Mouse (Mus musculus) kidney, adult 18-20 months (tissue): ENCODE measurements around the gene Ccdc97.

Experiments used
- DNase-seq: peaks from one replicate; pipeline ENCODE4 v3.0.0; 2021

Gene Ccdc97

DNA sequence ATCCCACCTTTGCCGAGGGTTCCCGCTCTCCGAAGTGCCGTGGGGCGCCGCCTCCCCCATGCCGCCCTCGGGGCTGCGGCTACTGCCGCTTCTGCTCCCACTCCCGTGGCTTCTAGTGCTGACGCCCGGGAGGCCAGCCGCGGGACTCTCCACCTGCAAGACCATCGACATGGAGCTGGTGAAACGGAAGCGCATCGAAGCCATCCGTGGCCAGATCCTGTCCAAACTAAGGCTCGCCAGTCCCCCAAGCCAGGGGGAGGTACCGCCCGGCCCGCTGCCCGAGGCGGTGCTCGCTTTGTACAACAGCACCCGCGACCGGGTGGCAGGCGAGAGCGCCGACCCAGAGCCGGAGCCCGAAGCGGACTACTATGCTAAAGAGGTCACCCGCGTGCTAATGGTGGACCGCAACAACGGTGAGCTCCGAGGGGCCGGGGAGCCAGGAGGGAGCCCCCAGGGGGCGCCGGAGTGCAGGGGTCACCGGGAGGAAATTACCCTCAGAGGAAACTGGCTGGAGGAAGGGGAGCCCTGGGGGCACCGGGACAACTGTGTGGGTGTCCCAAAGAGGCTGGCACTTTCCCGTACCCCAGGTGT, 31.0 kb downstream of the Ccdc97 start:
- DNase-seq, result peak; percentile 60

DNA sequence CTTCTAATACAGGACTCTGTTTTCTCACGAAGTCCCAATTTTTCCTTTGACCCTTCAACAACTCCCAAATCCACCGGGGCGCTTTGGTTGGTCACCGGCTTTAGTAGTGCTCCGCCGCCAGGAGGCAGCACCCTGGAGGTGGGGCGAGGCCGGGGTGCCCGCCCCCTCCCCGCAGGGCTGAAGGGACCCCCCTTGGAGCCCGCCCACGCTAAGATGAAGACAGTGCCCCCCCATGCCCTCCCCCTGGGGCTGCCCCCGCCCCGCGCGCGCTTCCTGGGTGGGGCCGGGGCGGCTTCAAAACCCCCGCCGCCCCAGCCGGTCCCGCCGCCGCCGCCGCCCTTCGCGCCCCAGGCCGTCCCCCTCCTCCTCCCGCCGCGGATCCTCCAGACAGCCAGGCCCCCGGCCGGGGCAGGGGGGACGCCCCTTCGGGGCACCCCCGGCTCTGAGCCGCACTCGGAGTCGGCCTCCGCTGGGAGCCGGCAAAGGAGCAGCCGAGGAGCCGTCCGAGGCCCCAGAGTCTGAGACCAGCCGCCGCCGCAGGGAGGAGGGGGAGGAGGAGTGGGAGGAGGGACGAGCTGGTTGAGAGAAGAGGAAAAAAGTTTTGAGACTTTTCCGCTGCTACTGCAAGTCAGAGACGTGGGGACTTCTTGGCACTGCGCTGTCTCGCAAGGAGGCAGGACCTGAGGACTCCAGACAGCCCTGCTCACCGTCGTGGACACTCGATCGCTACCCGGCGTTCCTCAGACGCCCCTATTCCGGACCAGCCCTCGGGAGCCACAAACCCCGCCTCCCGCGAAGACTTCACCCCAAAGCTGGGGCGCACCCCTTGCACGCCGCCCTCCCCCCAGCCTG, 32.0 kb downstream of the Ccdc97 start, which contains the start of gene Tgfb1:
TSS of gene Tgfb1 (plus strand) at position 323 of the 852 bp plus-strand sequence.
- DNase-seq, result peak; percentile 82

DNA sequence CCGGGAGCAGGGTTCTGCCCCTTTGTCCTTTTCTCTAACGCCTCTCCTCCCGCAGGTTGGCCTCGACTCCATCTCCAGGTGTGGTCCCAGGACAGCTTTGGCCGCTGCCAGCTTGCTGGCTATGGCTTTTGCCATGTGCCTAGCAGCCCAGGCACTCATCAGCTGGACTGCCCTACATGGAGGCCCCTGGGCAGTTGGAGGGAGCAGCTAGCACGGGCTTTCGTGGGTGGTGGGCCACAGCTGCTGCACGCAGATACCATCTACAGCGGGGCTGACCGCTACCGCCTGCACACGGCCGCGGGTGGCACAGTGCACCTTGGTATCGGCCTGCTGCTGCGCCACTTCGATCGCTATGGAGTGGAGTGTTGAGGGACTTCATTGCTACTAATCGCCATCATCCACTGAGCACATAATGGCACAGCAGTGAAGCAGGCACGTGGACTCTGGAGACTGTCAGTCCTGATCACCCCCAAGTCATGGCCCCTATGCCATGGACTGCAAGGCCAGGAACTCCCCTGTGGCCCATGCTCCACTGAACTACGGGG, 32.9 kb downstream of the Ccdc97 start:
- DNase-seq, result no peak

DNA sequence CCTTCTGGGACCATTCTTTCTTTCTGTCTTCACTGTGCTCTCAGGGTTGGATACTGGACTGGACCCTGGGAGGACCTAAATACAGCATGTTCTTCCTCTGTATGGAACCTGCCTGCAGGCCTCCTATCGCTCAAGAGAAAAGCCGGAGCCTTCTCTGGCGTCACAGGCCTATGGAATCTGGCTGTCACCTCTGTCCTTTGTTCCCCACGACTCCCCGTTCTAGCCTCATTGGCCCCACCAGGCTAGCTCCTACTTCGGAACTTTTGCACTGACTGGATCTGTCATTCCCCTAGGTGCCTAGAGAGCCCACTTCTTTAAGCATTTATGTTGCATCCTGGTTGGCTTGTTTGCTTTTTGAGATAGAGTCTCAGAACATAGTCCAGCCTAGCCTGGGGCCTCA, 34.2 kb downstream of the Ccdc97 start:
- DNase-seq, result no peak

DNA sequence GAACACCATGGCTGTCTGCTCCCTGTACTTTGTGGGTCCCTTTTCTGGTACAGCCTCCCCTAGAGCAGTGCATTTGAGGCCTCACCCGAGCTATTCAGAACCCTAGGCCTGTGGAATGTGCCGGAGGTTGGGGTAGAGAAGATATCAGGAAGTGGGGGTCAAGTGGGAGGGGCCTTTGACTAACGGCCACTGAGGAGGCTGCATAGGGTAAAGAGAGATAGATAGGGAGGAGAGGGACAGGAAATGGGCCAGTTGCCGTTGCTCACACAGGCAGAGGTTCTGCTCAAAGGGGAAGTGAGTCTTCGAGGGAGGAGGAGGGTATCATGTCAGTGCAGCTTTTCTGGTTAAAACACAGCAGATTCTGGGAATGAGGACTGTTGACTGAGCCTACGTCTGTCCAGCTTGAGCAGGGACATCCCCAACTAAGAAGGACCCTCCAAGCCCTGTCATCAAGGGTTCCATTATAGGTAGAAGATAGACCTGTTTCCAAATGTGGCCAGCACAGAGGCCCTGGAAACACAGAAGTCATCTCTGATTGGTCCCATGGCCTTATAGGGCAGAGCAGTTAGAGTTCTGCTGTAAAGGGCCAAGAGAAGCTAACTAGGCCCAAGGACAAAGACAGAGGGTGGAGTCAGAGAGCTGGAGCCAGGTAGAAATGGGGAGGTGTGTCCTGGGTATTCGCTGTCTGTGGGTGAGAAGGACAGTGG, 35.3 kb downstream of the Ccdc97 start:
- DNase-seq, result no peak

DNA sequence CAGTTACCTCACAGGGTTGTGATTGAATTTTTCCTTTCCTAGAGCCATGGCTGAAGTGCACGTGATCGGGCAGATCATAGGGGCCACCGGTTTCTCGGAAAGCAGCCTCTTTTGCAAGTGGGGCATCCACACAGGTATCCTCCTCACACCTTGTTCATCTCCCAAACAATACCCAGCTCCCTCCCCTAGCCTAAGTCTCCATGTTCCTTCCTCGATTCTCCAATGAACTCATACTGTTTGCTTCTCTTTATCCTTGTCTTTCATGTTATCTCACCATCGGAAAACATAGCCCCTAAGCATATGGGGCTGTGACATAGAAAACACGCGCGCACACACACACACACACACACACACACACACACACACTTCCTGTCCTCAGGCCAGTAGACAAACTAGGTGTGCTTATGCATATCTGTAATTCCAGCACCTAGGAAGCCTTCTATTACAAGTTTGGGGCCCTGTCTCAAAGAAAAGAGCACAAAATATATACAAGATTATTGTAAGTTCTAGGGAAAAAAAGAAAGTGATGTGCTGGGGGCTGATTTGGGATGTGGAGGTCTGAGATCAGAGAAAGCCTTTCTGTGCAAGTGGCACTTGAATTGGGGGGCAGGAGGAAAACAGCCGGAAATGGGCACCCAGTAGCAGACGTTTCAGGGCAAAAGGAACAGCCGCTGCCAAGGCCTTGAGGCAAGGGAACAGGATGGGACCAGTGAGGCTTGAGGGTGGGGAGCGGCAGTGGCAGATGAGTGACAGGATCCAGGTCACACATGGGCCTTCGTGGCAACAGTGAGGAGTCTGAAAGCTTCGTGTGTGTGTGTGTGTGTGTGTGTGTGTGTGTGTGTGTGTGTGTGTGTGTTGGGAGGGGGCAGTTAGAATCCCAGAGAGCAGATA, 37.3 kb downstream of the Ccdc97 start:
- DNase-seq, result no peak

DNA sequence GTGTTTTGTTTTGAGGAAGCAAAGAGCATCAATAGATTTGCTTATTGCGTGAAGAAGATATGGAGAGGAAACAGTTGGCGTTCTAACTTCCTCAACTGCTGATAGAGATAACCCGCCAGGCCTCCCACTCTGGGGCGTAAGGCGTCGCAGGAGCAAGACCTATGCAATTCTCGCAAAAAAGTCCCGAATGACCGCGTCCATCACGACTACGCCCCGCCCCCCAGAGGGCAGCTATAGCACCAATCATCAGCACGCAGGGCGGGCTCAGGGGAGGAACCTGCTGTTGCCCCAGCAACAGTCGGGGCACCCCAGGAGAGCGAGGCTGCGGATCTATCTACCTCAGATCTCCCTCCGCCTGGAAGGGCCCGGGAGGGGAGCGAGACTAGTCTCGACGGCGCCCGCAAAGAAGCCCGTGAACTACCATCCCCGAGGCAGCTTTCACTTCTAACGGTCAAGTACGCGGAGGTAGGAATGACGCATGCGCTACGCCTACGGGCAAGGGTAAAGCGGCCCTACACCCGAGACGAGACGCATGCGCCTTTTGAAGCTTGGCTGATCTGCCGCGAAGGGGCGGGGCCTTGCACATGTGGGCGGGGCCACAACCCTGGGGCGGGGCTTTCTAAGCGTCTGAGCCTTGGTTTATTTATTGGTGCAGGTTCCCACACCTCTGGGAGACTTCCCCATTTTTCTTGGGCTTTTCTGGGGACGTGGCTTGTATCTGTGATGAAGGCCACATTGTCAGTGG, 38.2 kb downstream of the Ccdc97 start, which contains the start of gene B9d2:
TSS of gene B9d2 (plus strand) at position 267 of the 745 bp plus-strand sequence.
- peak; percentile 99 for DNase-seq

DNA sequence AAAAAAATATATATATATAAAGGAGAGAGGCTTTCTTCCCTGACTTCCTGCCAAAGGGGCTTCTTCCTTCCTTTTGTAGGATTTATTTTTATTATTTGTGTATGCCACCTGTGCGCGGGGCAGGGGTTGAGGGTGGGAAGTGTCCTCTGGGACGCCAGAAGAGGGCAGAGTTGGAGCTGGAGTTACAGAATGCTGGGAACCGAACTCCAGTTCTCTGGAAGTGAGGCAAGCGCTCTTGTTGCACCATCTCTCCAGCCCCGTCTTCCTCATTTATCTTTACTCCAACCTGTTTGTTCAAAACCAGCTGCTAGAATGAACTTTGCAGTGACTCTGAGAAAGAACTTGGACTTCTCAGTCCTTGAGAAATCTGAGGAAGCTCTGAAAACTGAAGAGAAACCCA, 38.9 kb downstream of the Ccdc97 start:
- no peak for DNase-seq

DNA sequence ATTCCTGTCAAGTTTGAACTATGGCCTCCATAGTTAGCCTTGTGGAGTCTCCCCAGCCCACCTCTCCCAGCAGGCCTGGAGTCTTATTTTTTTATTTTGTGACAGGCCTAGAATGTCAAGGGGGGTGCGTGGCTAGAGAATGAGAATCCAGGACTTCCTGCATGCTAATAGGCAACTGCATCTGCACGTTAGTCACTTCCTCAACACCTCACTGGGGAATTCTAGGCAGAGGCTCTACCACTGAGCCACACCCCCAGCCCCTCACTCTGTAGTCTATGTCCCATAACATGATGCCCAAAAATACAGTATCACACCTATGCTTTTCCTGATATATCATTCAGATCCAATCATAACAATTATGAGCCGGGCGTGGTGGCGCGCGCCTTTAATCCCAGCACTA, 41.9 kb downstream of the Ccdc97 start:
- DNase-seq, result no peak

DNA sequence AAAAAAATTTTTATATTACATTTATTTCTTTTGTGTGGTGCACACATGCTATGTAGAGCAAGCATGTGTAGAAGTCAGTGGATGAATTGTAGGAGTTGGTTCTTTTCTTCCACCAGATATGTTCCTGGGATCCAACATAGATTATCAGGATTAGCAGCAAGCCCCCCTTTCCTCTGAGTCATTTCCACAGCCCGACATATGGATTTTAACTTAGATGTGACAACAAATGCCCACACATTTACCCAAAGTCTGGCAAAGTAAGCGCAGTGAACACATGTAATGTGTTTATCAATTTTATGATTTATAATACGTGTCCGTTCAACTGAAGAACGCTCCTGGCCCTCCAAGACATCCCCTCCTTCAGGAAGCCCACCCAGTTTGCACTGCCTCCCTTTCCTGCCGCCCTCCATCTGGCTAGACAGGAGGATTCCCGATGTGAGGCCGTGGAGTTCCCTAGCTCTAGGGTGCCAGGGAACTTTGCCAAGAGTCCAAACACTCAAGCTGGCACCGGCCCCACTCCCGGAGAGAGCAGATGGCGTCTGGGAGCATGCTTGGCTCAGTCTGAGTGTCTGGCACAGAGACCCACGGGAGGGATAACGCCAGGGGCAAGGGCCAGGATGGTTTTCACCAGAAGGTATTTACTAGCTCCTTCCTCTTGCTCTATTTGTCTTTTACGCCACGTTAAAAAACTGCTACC, 42.7 kb downstream of the Ccdc97 start:
- peak; percentile 88 for DNase-seq

DNA sequence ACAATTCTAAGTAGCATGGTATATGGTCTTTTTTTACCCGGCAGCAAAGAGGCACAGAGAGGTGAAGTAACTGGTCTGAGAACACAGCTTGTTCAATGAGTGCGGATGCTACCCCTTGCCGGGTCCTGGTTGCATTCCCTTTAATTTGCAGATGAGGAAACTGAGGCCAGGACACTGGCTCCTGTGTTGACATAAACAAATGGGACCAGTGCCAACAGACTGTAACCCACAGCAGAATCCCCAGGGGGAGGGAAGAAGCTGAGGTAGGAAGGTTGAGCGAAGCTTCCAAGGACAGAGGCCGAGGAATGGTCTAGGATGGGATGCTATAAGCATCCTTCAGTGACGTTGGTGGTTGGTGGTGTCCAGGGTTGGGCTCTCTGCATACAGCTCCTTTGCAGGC, 43.5 kb downstream of the Ccdc97 start:
- no peak for DNase-seq

DNA sequence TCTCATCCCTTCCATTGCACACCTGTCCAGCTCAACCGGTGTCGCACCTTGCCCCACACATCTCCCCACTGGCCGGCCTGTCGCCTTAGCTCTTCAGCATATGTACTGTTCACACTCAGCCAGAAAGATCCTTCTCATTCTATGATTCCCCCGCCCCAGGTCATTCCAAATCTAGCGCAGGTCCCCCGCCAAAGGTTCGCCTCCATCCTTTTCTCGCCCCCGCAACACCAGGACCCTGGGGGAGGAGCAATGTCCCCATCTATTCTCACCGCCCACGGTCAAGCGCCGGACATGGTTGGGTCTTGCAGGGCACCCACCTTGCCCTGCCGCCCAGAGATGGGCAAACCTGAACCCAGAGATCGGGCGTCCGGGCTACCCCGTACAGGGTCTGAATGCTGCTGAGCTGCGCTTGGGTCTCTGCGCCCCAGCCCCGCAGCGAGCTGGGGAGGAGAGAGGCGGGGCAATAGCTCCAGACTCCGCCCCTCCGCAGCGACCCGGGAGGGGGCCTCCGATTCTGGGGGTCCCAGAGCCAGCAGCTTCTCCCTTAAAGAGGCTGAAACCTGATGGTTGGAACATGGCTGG, 44.1 kb downstream of the Ccdc97 start, which contains the start of gene Tmem91:
TSS of gene Tmem91 (minus strand) at position 448 of the 582 bp plus-strand sequence.
- DNase-seq, result no peak

DNA sequence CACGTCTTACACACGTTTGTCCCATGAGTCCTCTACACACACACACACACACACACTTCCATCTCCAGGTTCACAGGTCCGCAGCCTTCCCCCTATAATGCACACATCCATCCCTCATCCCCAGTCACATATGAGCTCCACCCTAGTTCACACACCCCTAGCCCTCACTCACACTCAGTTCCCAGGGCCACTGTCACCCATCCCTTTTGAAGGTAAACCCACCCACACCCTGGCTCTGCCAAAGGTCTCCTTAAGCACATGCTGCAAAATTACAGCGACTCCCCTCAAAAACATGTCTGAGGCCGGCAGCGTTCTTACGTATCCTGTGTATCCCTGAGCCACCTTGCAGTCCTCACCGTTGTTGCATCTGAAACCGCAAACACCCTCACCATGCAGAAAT, 44.6 kb downstream of the Ccdc97 start:
- DNase-seq, result no peak

DNA sequence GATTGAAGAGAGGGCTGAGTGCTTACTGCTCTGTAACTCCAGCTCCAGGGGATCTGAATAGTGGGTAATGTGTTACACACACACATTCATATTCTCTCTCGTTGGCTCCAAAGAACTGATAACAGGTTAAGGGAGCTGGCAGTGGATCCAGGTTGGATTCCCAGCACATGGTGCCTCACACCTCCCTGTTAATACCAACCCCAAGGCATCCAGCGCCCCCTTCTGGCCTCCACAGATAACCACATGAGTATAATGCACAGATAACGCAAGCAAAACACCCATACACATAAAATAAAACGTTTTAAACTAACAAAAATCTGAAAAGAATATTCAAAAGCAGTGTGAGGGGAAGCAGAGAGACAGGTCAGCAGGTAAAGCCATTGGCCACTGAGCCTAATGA, 46.4 kb downstream of the Ccdc97 start:
- DNase-seq, result no peak

DNA sequence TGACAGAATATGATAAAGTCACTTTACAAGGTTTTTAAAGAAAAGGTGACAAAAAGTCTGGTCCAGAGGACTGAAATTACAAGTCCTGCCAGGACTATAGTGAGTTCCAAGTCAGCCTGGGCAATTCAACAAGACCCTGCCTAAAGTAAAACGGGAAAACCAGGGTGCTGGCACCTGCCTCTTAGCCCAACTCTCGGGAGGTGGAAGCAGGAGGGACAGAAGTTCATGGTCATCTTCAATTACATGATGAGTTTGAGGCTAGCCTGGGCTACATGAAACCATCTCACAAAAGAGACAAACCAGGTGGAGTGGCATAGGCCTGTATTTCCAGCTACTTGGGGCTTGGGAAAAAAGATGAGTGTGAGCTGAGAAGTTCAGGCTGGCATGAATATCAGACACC, 47.2 kb downstream of the Ccdc97 start:
- DNase-seq, result no peak

DNA sequence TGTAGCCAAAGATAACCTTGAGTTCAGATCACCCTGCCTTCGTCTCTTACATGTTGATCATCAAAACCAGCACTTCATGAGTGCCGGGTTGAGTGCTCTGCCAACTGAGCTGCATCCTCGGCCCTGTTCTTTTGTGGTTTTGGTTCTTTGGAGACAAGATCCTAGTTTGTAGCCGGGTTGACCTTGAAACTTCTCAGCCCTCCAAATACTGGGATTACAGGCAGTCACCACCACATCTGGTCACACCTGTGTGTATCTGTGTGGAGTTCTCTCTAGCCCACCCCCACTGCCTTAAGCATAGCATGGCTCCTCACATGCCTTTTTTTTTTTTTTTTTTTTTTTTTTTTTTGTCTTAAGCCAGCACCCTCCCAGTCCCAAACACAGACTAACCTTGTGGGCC, 48.8 kb downstream of the Ccdc97 start:
- no peak for DNase-seq

DNA sequence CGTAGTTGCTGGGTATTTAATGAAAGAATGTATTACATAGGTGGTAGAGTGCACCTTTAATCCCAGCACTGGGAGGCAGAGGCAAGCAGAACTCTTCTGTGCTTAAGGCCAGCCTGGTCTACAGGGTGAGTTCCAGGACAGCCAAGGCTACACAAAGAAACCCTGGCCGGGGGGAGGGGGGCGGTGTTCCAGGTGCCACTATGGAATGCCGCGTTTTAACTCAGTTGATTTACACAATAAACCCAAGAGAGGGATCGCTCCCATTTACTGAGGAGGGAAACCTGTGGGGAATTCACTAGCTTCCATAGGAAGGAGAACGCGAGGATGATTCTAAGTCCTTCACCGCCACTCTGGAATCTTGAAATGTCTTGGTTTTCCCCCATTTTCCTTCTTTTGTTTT, 49.3 kb downstream of the Ccdc97 start:
- no peak for DNase-seq

DNA sequence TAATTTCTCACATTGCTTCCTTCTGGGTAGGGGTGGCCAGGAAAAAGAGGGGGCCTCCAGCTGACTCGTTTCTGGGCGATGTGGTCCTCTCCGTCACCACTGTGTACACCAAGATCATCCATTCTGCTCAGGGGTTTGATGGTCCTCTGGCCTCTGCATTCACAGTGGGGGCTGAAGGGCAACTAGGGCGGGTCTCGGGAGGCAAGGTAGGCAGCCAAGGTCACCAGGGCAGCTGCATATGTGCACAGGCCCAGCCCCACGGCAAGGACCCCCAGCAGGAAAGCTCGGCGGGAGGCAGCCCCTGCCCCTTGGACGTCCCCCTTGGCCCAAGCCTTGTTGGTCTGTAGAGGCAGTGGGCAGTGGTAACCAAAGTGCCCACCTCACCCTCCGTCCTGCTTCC, 49.7 kb downstream of the Ccdc97 start:
- no peak for DNase-seq

DNA sequence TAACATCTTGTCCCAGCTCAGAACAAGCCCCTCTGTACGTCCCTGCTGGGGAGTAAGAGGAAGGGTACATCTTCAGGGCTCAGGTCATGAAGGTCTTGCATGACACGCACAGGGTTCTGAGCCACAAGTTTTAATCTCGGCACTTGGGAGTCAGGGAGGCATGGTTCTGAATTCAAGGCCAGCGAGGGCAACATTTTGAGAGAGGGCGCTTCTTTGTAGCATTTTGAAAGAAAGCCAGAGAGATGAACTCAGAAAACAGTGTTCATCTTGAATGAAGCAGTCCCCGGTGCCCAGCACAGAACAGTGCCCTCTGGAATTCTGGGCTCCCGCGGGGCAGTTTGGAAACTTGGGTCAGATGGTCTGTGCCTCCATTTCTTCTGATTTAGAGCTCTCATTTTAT, 52.5 kb downstream of the Ccdc97 start:
- DNase-seq, result no peak
